Mouse (Mus musculus) B cell, adult 2 months (primary cell): ENCODE measurements at regions not wholly inside any gene's neighbourhood (a gene's known extent, or its start where the extent isn't known, plus 50 kb on each side); places are given as distances from the start of the nearest gene placed in this dataset.

ENCODE experiments used
- DNase-seq, 2 experiments: peaks; one replicate each; pipeline ENCODE4 v3.0.0; 2022

DNA sequence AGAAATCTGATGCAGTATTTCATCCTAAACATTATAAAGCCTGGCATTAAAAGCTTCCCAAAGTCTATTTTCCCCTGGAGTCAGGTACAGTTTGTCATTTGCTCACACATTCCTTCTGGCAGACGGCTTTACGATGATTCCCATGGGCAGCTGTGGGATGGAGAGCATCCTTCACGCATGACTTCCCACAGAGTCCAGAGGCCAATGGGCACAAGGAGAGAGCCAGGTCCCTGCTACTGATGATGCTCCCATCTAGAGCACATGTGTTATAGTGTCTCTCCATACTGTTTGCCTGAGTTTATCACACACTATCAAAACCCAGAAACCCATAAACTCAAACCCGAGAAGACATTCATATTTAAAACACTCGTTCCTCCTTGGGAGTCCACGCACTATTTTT is 270.8 kb upstream of the Noct start:
- DNase-seq, result no peak

DNA sequence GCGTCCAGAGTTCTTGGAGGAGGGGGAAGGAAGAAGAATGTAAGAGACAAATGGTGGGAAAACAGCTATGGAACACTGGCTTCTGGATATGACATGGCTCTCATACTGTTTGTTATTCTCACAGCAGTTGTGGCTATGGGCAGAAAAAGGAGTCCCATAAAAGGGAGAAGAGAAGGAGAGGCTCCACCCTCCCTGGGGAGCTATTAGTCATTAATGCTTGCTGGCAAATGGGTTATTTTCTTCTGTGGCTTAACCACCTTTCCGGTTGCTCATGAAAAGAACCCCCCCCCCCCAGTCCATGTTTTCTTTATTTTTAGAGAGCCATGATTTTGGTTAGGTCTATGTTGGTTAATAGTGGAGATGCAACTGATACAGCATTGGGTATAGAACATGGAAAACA is 253.9 kb upstream of the Noct start:
- no peak for DNase-seq

DNA sequence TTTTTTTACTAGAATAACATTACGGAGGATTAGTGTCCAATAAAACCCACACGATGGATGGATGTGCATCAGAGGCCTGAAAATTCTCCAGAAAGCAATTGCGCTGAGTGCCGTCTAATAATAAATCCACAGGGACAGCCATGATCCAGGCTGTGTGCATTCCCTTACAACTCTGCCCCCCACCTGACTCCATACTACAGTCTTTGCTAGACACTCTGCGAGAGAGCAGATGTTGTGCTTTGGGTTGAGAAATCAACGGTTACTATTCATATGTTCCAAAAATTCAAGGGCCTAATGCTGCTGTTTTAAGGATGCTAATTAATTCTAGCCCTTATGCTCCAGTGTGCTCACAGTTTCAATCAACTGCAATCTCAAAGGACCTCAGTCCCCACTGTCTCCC is 251.2 kb upstream of the Noct start:
- no peak for DNase-seq

DNA sequence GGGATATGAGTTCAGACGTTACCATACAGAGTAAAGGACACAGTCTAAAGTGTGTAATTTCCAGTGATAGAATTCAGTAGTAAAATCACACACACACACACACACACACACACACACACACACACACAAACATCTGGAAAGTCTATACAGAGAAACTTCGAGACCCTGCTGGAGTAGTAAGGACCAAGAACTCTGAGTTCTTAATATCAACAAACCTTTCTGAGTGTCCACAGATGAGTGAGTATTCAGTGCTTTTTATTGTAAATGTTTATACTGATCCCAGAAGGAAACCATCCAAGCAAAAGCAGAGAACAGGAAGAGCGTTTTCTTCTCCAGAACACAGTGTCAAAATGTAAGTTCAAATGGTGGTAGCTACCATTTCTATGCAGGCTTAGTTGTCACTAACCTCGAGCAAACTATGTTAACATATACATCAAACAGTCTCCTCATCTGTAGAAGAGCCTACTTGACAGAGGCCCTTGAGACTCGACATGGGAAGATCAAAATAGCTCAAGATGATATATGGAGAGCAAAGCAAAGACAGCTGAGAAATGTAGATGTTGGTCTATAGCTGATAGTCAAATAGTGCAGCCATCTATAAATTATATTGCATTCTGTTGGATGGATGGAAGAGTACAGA is 248.0 kb upstream of the Noct start:
- no peak for DNase-seq

DNA sequence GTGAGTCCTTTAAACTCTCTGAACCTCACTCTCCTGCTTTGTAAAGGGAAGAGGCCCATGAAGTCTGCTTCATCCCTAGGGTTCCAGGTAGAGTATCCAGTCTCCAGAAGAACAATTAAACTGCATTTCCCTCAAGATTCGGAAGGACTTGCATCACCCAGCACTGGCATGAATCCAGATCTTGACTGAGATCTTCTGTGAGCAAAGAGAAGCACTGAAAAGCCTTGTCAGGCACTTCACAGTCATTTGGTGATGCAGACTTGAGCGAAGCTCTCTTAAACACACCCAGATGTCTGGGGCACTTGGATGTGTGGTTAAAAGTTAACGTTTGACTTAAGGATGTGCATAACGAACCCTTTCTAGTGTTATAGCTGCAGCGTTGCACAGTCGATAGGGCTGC is 247.4 kb upstream of the Noct start:
- no peak for DNase-seq

DNA sequence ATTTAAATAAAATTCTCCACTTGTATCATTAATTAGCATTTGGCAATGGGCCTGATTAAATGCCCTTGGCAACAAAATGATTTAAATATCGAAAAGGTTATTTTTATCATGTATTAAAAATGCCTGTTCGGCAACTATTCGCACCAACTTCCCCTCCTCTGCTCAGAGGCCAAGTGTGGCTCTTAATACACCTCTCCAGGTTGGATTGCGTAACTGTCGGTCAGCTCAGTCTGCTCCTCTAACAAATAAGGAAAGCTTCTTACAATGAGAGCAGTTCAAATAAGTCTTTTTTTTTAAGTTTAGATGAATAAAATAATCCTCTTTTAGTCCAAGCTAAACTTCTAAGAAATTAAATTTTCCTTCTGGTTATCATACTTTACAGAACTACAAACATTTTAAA is 245.6 kb upstream of the Noct start:
- no peak for DNase-seq

DNA sequence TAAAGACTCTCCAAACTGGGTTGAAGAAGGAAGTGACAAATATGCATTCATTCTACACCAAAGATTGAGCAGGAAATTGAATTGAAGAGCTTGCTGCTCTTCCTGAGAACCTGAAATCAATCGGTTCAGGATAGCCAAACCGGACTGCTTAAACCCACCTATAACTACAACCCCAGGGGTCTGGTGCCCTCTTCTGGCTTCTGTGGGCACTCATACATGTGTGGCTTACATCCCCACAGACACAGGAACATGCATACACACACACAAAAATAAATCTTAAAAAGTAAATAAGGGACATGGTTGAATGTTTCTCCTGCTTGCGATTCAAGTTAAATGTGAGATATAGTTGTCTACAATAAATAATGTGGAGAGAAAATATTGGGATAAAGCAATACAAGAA is 244.7 kb upstream of the Noct start:
- DNase-seq, result no peak

DNA sequence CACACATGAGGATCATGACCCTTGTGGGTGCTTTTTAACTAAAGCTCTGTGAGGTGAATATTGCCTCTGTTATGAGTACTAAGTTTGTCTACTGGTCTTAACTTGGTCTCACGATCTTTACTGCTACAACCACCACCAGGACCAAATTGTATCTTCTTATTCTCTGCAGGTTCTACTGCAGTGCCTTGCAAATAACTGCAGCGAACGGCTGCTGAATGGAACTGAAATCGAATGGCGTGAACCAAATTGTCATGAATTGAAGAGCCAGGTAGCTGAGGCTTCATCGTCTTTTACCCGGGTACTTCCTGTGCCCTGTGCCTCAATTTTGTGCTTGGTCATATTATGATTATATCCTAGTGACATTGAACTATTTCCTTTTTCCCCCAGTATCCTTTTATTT is 242.5 kb upstream of the Noct start:
- no peak for DNase-seq

DNA sequence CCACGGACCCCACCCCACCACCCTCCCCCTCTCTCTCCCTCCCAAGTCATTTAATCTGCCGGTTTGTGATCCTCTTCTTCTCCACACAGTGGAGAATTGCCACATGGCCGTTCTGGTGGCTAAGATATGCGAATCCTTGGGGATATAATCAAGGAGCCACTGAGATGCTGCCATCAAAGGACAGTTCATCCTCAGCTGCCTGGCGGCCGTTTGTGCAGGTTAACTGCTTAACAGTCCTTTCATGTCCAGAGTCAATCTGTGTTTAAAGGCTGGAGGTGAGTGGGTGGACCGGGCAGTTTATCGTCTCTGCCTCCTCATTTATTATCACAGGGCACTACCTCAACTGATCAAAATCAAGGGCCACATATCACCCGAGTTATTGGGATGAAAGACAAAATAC is 241.6 kb upstream of the Noct start:
- no peak for DNase-seq

DNA sequence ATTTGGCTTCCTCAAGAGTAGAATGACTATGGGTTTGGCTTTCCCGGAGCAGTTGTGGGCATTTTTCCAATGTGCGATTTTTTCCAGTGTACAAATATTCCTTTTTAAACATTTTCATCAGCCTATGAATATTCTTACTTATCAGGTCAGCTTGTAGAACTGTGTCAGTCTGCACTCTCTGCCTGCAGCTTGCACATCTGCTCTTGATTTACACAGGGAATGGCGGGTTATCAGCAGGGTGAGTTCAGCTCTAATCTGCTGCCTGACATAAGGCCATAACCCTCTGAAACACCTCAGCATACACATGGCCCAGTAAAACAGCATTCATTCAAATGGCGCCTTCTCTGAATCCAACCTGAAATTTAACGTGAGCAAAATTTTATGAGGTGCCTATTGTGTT is 241.1 kb upstream of the Noct start:
- DNase-seq, result no peak

DNA sequence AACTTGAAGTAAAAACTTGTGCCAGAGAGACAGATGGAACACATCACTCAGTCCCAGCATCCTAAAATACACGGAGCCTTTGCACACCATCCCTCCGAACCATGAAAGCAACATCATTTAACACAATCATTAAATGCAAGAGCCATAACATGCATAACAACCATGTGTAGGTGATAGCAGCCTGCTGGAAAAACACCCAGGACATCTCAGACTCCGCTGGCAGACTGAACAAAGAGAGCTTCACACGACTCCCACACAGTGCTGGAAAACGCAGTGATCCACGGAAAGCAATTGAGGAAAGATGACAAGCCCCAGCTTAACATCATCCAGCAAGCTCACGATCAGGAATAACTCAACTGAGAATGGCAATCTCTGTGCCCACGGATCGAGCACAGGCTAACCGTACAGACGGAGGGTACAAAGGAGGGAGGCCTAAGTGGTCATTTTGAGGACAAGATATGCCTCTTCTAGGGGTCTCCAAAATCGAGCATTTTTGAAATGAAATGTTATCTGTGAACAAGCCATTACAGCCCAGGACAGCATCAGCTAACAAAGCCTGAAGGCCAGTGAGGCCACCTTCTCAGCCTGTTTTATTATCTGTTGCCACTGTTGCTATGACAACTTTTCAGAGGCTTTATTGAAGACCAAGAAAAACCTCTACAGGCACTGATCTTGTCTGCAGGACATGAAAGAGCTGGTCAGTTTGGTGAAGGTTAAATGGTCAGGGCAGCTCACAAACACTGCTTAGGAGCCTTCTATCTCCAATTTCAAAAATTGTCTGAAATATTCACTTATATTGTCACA is 240.1 kb upstream of the Noct start:
- DNase-seq, result no peak

DNA sequence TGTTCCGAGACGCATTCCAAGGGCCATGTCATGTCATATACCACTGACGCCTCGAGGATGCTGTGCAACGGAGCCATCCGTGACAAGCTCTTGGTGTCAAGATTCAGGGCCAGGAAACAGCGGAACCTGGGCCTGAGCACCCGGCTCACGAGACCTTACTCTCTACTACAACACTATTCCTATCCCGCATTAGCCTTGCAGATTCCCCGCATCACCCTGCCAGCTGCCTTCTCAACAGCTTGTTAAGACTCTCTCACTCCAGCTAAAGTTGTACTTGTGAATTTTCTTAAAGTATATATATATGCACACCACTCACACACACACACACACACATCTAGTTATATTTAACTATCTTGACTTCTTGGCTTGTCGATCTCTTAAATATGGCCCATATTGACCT is 236.4 kb upstream of the Noct start:
- no peak for DNase-seq

DNA sequence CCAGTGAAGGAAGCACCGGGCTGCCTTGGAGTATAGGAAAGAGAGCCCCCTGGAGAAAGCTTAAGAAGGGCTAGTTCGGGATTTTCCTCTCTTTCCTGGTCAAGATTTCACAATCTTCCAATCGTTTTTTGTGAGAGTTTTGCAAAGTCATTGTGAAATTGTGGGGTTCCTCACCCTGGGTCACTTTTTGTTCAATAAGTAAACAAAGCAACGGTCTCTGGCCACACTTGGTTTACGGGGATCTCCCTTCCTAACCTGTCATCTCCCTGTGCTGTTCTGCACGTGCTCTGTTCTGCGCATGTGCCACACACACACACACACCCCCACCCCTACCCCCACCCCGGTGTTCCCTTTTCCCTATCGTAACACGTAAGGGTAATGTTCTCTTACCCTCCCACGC is 233.4 kb upstream of the Noct start:
- DNase-seq, result no peak

DNA sequence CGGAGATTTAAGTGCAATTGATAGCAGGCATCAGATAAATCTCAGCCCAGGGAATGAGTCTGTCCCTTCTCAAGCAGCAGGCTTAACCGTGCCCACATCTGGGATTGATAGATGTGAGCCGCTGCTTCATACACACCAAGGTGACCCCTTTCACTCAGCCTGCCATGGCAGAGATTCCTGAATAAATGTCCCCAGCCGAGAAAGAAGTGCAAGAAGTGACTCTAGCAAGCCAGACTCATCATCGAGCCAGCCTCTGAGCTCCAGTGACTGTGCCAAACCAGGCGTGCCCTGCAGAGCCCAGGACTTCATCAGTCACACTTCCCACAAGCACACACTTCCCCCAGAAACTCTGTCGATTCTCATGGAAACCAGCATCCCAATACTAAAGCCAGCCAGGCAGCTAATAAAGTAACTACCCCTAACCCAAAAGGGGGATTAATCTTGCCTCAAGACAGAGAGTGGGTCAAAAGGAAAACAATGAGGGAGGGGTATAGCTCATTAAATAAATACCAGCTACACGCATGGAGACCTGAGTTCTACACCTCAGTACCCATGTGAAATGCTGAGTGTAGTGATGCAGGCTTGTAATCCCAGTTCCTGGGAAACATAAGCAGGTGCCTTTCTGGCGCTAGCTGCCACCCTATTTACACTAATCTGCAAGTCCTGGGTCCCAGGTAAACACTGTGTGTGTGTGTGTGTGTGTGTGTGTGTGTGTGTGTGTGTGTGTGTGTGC is 231.5 kb upstream of the Noct start:
- no peak for DNase-seq

DNA sequence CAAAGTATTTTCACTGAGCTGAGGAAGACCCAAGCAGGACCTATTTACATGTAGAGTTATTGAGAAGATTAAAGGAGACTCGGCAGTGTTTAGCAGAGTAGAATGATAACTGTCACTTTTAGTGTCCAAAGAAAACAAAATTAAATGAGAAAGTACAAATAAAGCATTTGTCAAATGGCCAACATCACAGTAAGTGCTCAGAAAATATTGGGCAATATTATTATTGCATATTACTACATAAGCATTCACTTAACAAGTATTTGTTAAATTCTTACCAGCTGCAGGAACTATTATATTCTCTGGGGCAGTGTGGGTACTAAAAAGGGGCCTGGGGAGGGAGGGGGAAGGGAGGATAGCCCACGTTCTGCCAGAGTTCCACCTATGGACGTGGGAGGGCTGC is 224.5 kb upstream of the Noct start:
- no peak for DNase-seq

DNA sequence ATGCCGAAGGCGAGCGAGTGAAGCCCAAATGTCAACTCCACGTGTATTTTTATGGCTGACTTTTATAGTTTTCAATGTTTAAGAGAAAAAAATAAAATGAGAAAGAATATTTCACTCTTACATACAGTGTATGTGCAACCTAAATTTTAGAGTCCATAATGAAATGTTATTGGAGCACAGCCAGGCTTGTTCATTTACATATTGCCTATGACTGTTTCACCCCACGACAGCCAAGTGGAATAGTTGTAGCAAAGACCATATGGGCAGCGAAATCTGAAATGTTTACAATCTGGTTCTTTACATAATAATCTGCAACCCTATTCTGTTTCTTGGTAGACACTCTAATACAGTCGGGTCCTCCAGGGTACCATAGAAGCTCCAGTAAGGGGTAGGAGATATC is 223.3 kb upstream of the Noct start:
- no peak for DNase-seq

DNA sequence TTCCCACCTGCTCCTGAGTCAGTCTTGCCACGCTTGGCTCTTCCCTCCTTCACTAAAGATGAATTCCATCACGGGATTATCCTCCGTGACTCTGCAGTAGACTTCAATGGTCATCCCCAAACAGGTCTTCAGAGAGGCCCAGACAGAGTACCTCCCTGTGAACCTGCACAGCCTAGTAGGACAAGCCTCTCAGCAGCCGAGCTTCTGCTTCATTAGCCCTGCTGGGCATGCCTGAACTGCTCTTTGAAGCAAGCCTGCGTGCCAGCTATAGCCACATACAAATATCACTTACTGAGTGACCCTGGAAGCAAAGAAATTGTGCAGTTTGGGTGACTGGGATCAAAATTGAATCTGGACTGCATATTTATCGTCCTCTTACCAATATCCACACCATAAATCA is 221.6 kb upstream of the Noct start:
- DNase-seq, result no peak

DNA sequence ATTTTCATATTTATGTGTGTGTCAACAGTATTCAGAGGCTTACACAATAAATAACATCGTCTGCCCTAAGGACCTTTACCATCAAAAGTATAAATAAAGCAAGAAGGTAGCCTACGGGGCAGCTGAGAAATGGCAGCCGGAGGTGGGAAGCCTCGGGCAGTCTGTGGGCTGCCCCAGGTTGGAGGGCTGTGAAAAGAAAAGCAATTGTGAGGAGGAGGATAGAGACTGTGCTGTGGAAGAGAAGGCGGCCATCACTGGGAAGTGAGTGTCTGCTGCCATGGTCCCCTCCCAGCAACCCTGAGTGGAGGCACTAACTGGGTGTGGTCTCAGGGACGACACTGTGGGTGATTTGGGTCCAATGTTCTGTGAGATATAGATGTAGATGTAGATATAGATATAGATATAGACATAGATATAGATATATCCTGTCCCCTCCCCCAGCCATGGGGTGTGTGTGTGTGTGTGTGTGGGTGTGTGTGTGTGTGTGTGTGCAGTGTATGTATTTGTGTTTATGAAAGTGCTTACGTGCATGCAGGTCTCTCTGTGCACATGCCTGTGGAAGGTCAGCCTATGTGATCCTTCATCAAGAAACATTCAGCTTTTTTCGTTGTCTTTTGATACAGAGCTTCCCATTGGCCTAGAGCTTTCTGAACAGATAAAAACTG is 220.6 kb upstream of the Noct start:
- DNase-seq, result no peak

DNA sequence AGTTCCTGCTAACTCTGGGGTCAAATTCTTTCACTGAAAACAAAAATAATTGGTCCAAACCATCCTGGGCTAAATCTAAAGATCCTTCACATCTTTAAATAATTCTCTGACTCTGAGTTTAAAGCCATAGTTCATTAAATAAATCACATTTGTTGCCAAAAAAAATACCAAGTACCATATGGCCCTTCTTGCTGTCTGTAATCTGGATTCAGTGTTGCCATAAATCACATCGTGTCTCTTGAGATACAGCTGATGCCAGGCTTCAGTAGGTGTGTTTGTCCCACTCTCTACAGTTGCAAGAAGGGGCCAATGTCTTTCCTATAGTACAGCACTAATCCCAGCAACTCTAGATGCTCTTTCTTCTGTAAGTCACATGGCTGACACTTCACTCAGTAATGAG is 220.0 kb upstream of the Noct start:
- DNase-seq, result no peak

DNA sequence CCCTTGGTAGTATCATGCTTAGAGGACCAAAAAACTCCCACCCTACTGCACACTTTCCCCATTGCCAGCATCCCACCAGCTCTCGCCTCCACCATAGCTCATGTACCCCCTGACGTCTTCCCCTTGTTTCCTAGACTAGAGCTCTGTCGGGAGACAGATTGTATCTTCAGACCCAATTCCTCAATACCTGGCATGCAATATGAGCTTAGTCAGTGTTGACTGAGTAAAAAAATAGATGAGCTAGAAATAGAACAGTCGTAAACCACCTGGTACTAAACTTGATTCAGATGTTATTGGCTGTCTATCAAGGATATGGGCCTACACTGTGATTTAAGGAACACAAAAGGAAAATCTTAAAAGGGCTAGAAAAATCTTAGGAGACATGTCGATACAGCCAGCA is 215.1 kb upstream of the Noct start:
- no peak for DNase-seq

DNA sequence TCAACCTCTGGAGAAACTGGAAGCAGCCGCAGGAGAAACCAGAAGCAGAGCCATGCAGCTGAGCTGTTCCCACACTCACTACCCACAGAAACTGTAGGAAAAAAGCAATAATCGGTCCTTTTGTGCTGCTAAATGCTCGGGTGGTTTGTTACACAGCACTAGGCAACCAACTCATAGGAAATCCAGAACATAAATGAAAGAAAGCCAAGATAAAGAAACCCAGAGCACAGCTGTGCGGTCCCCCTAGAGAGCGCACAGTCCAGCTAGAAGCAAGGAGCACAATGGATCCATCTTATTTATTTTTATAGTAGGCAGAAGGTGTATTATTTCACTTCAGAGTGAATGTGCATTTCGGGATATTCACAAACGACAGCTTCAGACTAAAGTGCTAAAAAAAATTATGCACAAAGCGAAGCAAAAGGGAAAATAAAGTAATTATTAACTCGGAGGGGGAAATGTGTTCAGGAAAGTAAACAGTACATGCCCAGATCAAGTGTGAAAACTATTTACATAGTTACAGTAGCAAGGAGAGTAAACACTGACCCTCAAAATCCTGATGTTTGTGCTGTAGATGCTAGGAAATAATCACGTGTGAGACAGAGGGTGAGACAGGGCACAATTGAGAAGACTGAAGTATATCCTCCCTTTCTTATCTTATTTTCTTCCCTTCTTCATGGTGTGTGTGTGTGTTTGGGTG is 204.4 kb upstream of the Noct start:
- no peak for DNase-seq

DNA sequence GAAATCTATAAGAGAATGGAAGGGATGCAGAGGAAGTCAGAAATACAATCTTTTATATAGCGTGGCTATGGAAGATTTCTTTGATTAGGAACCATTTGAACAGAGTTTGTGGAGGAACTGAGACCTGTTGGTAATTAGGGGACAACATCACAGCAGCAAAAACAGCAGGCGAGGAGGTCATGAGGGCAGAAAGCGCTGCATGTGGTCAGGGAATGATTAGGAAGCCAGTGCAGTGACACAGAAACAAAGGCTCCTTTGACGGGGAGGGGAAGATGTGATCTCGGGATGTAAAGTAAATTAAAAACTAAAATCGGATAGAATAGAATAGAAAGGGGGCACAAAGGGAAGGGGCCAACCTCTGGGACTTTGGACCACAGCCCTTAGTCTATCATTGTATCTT is 199.6 kb upstream of the Noct start:
- no peak for DNase-seq

DNA sequence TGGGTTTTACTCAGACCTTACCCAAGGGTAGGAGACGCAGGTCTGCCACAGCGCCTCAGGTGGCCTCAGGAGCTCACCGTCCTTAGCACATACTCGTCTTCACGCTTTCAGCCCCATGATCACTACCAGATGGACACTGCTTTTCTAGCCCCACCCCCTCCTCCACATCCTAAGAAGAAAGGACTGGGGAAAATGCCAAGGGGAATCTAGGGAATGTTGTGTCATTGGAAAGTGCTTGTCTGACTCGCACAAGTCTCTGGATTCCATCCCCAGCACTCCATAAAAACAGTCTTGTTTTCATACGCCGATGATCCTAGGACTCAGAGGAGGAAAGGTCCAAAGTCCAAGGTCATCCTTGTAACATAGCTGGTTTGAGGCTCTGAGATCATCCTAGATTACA is 192.4 kb upstream of the Noct start:
- no peak for DNase-seq
